Mouse (Mus musculus): Measurements from ENCODE around the gene Kank1.

DNA sequence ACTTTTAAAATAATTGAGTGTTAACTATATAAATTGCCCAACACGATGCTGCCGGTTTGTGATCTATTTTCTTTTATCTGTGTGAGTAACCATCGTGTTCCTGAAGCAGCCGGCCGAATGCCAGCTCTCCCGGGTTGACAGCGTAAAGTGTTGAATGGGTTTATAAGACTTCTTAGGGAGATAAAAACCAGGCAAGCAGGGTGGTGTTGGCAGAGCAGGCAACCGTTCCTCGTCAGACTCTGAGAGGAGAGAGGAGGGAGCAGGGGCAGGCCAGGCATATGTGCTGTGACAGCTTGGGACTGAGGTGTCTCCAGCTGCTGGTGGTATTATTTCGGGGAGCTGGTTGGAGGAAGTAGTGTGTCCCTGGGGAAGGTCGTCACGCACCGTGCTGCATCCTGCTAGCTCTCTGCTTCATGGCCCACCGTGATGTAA lies 78.7 kb downstream of the Kank1 start:
- no peak for TF ChIP-seq CTCF (conservative IDR thresholded peaks at IDR 0.05; ENCODE audit: low read length)
- no peak for TF ChIP-seq POU5F1 (IDR thresholded peaks at IDR 0.05; ENCODE audit: borderline replicate concordance, low read length)
